Mouse (Mus musculus) heart, adult 2 months (tissue): Measurements from ENCODE around the gene Pdcd7.

Source experiments
- CTCF ChIP-seq: fragments of 200-600 bp; IDR thresholded peaks from 2 replicates; pipeline ENCODE4 v1.8.1; 2022; ENCODE audit warnings: antibody characterized with exemption, mild to moderate bottlenecking, moderate library complexity
- EP300 ChIP-seq: fragments of 200-500 bp; IDR thresholded peaks from 2 replicates; pipeline ENCODE4 v1.6.1; 2011; ENCODE audit warnings: low read depth, low read length, control low read depth; ENCODE audit not compliant: insufficient read depth
- POLR2A ChIP-seq: fragments of 200-500 bp; IDR thresholded peaks from 2 replicates; pipeline ENCODE4 v1.6.1; 2011; ENCODE audit warnings: mild to moderate bottlenecking, low read depth, low read length, control low read depth; ENCODE audit not compliant: insufficient read depth

DNA sequence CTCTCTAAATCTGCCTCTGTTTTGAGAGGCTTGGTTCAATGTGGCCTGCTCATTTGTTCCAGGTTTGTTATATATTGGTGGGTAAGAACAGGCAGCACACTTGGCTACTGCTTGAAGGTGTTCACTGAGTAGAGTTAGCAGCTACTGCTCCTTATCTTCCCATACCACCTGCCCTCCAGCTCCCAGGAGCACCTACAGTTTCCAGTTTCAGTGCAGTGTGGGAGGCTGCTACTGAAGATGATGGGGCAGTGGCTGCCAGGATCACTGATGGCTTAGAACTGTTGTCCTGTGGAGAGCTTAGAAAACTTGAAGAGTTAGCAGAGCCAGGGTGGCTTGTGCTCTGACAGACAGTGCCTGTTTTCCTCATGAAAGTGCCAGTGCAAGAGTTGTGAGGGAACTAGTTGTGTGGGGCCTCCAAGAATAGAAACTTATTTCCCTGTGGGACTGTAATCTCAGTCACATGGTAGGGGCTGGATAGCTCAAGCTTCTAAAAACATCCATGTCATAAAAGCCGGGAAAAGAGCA is 13.1 kb downstream of the Pdcd7 start:
- TF ChIP-seq CTCF (no peak), POLR2A (no peak), EP300 (no peak)
